Mouse (Mus musculus): ENCODE results near the gene Kars. TPM values are rescaled to one million over a fixed set of nuclear protein-coding genes. Genes with fewer than 3 reads are reported as not detected.

Kars gene
- polyA plus RNA-seq, 1 experiment = 205 TPM

DNA sequence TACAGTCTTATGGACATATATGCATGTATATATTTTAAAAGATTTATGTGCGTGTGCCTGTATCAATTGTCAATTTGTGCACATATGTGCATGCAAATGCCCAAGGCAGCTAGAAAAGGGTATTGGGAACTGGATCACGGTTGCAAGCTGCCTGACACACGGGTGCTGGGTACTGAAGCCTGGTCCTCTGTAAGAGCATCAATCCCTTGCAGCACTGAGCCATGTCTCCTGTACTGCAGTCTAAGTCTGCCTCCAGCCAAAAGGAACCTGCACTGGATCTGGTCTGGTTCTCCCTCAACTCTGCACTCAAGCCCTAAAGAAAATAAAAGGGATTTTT lies 18.5 kb downstream of the Kars start:
- no peak for TF ChIP-seq CEBPB (IDR thresholded peaks at IDR 0.05; ENCODE audit: low read depth)
- no peak for TF ChIP-seq USF1 (IDR thresholded peaks at IDR 0.05; ENCODE audit: low read depth)
- no peak for TF ChIP-seq MYOG (IDR thresholded peaks at IDR 0.05; ENCODE audit: control insufficient read depth, extremely low read depth, insufficient read length)
- TF ChIP-seq MAX (IDR thresholded peaks at IDR 0.05) = no peak
- no peak for TF ChIP-seq MYOD1 (IDR thresholded peaks at IDR 0.05; ENCODE audit: control insufficient read depth, insufficient read length, low read depth)
- no peak for TF ChIP-seq FOSL1 (IDR thresholded peaks at IDR 0.05; ENCODE audit: insufficient read depth, low read length, poor library complexity, severe bottlenecking)
- TF ChIP-seq CTCF (IDR thresholded peaks at IDR 0.05; ENCODE audit: control insufficient read depth, insufficient read depth, insufficient read length) = no peak
- Histone ChIP-seq H3ac (ENCODE audit: control insufficient read depth, insufficient read length, low read depth) (no peak overlapping the region), H3K79me2 (ENCODE audit: control insufficient read depth, insufficient read depth) (peaks cover 12% of the 10 kb centered on the region), H3K27me3 (ENCODE audit: control insufficient read depth, insufficient read depth, insufficient read length) (no peaks in the 10 kb centered on the region), H3K36me3 (ENCODE audit: control insufficient read depth, insufficient read depth) (peaks cover 62% of the 10 kb centered on the region), H3K4me3 (ENCODE audit: insufficient read depth, poor library complexity, severe bottlenecking) (no peak overlapping the region), H3K79me3 (ENCODE audit: low read depth) (no peaks in the 10 kb centered on the region)

DNA sequence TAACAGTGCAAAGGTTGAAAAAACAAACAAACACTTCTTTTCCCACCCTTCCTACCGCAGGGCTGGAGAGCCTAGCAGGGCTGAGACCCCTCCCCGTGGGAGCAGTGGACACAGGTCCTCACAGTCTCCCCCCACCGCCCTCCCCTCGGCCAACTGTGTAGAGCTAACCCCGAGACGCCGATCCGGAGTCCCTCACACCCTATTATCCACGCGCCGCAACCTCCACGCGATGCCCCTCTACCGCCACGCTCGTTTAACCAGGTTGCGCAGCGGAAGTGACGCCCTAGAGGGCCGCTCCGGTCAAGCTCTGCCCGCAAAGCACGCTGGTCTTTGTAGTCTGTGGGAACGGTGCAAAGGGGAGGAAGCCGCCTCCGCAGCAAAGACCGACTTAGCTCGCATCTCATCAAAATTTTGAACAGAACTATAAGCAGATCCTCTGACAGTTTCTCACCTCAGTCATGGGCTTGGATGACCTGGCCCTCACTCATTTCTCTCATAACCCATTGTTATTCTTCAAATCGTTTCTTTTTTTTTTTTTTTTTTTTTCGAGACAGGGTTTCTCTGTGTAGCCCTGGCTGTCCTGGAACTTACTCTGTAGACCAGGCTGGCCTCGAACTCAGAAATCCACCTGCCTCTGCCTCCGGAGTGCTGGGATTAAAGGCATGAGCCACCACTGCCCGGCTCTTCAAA lies 19.0 kb downstream of the Kars start, which contains the start of gene Adat1:
TSS of gene Adat1 (minus strand) at position 290 of the 690 bp plus-strand sequence.
- peaks cover 60% of the 10 kb centered on the region for H3K36me3 ChIP-seq (ENCODE audit: control insufficient read depth, insufficient read depth)

DNA sequence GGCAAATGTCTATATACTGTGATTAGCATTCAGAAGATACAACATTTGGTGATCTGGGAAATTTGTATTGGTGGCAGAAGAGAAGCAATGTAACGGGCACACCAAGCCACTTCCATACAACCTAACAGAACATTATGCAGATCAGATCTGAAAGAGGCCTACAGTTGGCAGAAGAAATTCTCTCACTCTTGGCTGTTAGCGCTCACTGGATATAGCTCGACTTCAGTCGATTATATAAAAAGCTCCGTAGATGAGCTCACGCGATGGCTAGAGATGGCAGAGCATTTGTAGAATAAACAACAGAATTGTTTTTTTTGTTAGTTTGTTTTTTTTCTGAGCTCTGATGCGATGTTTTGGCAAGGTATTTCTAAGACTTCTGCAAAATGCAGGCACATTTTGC lies 19.8 kb downstream of the Kars start:
- no peak overlapping the region for H3ac ChIP-seq (ENCODE audit: control insufficient read depth, insufficient read length, low read depth)
- H3K79me3 ChIP-seq (ENCODE audit: low read depth) = no peaks in the 10 kb centered on the region
- H3K79me2 ChIP-seq (ENCODE audit: control insufficient read depth, insufficient read depth) = peaks cover 12% of the 10 kb centered on the region
- H3K36me3 ChIP-seq (ENCODE audit: control insufficient read depth, insufficient read depth) = peaks cover 55% of the 10 kb centered on the region
- H3K27me3 ChIP-seq (ENCODE audit: control insufficient read depth, insufficient read depth, insufficient read length) = no peaks in the 10 kb centered on the region
- no peak for TF ChIP-seq USF1 (IDR thresholded peaks at IDR 0.05; ENCODE audit: low read depth)
- H3K4me3 ChIP-seq (ENCODE audit: insufficient read depth, poor library complexity, severe bottlenecking) = peak overlapping the region; percentile 90

More for the DNA sequence above, 19.0 kb downstream of the Kars start, which contains the start of gene Adat1:
- Histone ChIP-seq H3K79me3 (ENCODE audit: low read depth) (no peaks in the 10 kb centered on the region), H3K79me2 (ENCODE audit: control insufficient read depth, insufficient read depth) (peaks cover 12% of the 10 kb centered on the region), H3ac (ENCODE audit: control insufficient read depth, insufficient read length, low read depth) (peak within 1 kb of the TSS; percentile 78), H3K4me3 (ENCODE audit: insufficient read depth, poor library complexity, severe bottlenecking) (peak within 1 kb of the TSS; percentile 90), H3K27me3 (ENCODE audit: control insufficient read depth, insufficient read depth, insufficient read length) (no peaks in the 10 kb centered on the region)
- no peak for TF ChIP-seq FOSL1 (IDR thresholded peaks at IDR 0.05; ENCODE audit: insufficient read depth, low read length, poor library complexity, severe bottlenecking)
- TF ChIP-seq MAX (IDR thresholded peaks at IDR 0.05) = peak; percentile 94

DNA sequence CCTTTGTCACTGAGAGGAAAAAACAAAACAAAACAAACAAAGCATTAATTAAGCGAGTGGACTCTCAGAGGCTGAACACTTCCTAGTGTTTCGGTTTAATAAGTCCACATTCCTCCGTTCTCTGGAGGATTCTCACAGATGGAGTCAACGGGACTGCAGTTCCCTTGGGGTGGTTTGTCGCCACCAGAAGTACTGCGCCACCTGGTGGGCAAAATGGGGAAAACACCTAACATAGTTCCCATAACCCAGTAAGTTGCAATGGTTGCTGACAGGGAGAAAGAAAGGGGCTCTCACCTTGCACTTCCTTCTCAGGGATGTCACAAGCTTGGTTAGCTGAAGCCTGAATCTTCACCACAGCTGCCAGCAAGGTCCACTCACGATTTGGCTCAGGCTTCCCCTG lies 21.2 kb downstream of the Kars start:
- Histone ChIP-seq H3K79me2 (ENCODE audit: control insufficient read depth, insufficient read depth) (peaks cover 12% of the 10 kb centered on the region), H3K36me3 (ENCODE audit: control insufficient read depth, insufficient read depth) (peaks cover 45% of the 10 kb centered on the region), H3ac (ENCODE audit: control insufficient read depth, insufficient read length, low read depth) (no peak overlapping the region), H3K79me3 (ENCODE audit: low read depth) (no peaks in the 10 kb centered on the region), H3K27me3 (ENCODE audit: control insufficient read depth, insufficient read depth, insufficient read length) (no peaks in the 10 kb centered on the region), H3K4me3 (ENCODE audit: insufficient read depth, poor library complexity, severe bottlenecking) (no peak overlapping the region)
- TF ChIP-seq MAX (IDR thresholded peaks at IDR 0.05) = no peak
- TF ChIP-seq CEBPB (IDR thresholded peaks at IDR 0.05; ENCODE audit: low read depth) = no peak
- no peak for TF ChIP-seq USF1 (IDR thresholded peaks at IDR 0.05; ENCODE audit: low read depth)
- TF ChIP-seq FOSL1 (IDR thresholded peaks at IDR 0.05; ENCODE audit: insufficient read depth, low read length, poor library complexity, severe bottlenecking) = no peak
- no peak for TF ChIP-seq MYOG (IDR thresholded peaks at IDR 0.05; ENCODE audit: control insufficient read depth, extremely low read depth, insufficient read length)
- TF ChIP-seq MYOD1 (IDR thresholded peaks at IDR 0.05; ENCODE audit: control insufficient read depth, insufficient read length, low read depth) = no peak
- peak; percentile 46 for TF ChIP-seq CTCF (IDR thresholded peaks at IDR 0.05; ENCODE audit: control insufficient read depth, insufficient read depth, insufficient read length)

DNA sequence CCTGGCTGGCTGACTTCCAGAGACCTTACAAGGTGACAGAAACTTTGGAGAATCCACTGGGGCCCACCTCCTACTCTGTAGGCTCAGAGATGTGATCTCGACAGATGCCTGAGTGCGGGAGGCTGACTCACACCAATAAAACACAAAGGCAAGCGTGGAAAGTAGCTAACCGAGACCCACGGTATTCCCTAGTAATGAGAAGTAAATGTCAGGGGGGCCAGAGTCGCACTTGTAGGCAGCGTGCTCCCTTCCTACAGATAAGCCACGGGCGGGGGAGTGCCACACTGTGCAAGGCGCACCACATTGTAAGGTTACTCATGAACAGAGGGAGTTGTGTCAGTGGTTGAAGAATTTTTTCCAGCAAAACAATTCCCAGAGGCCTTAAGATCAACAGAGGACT lies 26.6 kb downstream of the Kars start:
- Histone ChIP-seq H3K27me3 (ENCODE audit: control insufficient read depth, insufficient read depth, insufficient read length) (no peaks in the 10 kb centered on the region), H3K36me3 (ENCODE audit: control insufficient read depth, insufficient read depth) (peaks cover 40% of the 10 kb centered on the region), H3K79me2 (ENCODE audit: control insufficient read depth, insufficient read depth) (no peaks in the 10 kb centered on the region), H3K79me3 (ENCODE audit: low read depth) (no peaks in the 10 kb centered on the region), H3ac (ENCODE audit: control insufficient read depth, insufficient read length, low read depth) (no peak overlapping the region), H3K4me3 (ENCODE audit: insufficient read depth, poor library complexity, severe bottlenecking) (no peak overlapping the region)
- TF ChIP-seq MYOG (IDR thresholded peaks at IDR 0.05; ENCODE audit: control insufficient read depth, extremely low read depth, insufficient read length) (no peak), CTCF (IDR thresholded peaks at IDR 0.05; ENCODE audit: control insufficient read depth, insufficient read depth, insufficient read length) (no peak)

DNA sequence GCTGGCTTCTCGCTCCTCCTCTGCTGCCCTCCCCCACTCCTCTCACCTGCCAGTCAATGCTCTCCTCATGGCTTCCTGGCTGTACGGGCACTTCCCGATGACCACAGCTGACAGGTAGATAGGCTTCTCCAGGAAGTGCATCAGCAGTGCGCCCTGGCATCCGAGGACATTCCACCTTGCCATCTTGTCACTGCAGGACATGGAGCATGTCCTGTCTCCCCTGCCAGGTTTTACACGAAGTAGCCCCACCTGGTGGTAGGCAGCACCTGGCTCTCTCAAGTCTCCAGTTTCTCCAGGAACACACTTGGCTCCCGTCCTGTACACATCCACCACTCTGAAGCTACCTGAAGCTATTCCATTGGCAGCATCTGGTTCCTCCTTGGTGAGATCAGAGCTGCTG lies 29.0 kb downstream of the Kars start:
- Histone ChIP-seq H3ac (ENCODE audit: control insufficient read depth, insufficient read length, low read depth) (no peak overlapping the region), H3K27me3 (ENCODE audit: control insufficient read depth, insufficient read depth, insufficient read length) (no peaks in the 10 kb centered on the region), H3K4me3 (ENCODE audit: insufficient read depth, poor library complexity, severe bottlenecking) (no peak overlapping the region), H3K36me3 (ENCODE audit: control insufficient read depth, insufficient read depth) (peaks cover 35% of the 10 kb centered on the region), H3K79me2 (ENCODE audit: control insufficient read depth, insufficient read depth) (no peaks in the 10 kb centered on the region), H3K79me3 (ENCODE audit: low read depth) (no peaks in the 10 kb centered on the region)
- TF ChIP-seq MYOD1 (IDR thresholded peaks at IDR 0.05; ENCODE audit: control insufficient read depth, insufficient read length, low read depth) = no peak
- no peak for TF ChIP-seq USF1 (IDR thresholded peaks at IDR 0.05; ENCODE audit: low read depth)
- no peak for TF ChIP-seq FOSL1 (IDR thresholded peaks at IDR 0.05; ENCODE audit: insufficient read depth, low read length, poor library complexity, severe bottlenecking)
- no peak for TF ChIP-seq CTCF (IDR thresholded peaks at IDR 0.05; ENCODE audit: control insufficient read depth, insufficient read depth, insufficient read length)
- TF ChIP-seq MYOG (IDR thresholded peaks at IDR 0.05; ENCODE audit: control insufficient read depth, extremely low read depth, insufficient read length) = no peak
- no peak for TF ChIP-seq CEBPB (IDR thresholded peaks at IDR 0.05; ENCODE audit: low read depth)
- TF ChIP-seq MAX (IDR thresholded peaks at IDR 0.05) = no peak
